Mouse (Mus musculus) WW6 (cell line): ENCODE measurements around the gene Gstp1.
"Not testable (repeated sequence)": the region's sequence is repeated elsewhere in the genome, so short reads cannot be mapped to it uniquely, and the experiment has no call there.

Experiments used
- DNase-seq: peaks from one replicate; pipeline ENCODE4 v3.0.0-alpha.2; 2013; ENCODE audit warnings: low read depth, low spot score

Gstp1 gene

GRCm38 (mm10) chr19:4037788-4038232, at the start of gene Gstp1:
Gene Gstp1 (minus strand): TSS chr19:4037985.
- no peak for DNase-seq

DNA sequence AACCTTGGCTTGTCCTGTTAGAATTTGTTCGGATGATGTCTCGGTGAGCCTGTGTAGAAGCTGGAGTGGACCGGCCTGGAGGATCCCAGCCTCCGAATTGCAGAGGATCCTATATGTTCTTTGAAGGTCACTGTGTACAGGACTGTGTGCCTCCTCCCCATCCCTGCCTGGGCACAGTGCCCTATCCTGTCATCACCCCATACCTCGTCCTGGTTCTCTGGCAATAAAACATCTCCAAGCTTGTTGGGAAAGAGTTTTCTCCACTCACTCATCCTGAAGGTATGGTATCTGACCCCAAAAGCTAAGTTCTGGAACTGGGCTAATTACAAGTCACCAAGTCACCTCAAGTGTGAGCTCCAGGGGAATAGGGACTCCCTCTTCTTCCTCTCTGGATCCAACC, 49.3 kb upstream of the Gstp1 start:
- no peak for DNase-seq

DNA sequence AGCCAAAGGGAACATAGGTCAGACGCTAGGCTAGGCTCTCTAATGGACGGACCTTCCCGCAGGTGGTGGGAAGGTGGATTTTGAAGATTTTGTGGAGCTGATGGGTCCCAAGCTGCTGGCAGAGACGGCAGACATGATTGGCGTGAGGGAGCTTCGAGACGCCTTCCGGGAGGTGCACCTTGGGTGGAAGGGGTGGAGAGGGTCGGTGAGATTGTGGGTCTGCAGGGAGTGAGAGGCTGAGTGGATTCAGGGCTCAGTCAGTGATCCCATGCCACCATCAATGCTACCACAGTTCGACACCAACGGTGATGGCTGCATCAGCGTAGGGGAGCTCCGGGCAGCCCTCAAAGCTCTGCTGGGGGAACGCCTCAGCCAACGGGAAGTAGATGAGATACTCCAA, 48.4 kb upstream of the Gstp1 start:
- DNase-seq: no peak

DNA sequence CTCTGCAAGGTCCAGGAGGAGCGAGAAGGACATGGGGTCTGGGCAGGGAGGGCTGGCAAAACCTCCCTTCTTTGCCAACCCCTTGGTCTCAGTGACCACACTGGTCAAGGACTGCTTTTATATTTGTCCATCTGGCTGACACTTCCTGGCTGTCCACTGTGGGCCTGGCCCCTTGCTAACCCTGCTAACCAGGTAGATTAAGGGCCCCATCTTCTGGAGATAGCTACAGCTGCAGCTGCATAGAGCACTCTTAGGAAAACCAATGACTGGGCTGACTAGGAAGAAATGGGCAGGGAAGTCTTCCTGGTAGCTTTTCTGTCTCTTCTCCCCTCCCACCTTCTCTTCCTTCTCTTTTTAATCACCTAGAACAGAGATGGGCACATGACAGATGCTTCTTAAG, 47.2 kb upstream of the Gstp1 start:
- no peak for DNase-seq

DNA sequence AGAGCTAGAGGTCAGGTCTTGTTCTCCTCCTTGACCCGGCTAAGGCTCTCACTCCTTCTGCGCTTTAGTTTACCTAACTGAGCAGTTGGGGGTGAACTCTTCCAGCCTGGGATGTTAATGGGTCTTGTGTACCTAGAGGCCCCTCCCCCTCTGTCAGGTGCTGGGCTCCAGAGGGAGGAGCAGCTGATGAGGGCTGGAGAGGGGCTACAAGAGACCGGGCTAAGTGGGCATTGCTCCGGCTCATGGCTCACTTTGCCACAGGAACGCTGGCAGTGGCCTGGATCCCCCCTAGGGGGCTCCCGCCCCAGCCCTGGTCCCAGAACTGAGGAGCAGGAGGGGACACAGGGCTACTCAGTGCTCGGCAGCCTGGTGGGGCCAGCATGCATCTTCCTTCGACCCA, 46.0 kb upstream of the Gstp1 start:
- no peak for DNase-seq

GRCm38 (mm10) chr19:4083316-4083715, 45.5 kb upstream of the Gstp1 start:
- DNase-seq: no peak

DNA sequence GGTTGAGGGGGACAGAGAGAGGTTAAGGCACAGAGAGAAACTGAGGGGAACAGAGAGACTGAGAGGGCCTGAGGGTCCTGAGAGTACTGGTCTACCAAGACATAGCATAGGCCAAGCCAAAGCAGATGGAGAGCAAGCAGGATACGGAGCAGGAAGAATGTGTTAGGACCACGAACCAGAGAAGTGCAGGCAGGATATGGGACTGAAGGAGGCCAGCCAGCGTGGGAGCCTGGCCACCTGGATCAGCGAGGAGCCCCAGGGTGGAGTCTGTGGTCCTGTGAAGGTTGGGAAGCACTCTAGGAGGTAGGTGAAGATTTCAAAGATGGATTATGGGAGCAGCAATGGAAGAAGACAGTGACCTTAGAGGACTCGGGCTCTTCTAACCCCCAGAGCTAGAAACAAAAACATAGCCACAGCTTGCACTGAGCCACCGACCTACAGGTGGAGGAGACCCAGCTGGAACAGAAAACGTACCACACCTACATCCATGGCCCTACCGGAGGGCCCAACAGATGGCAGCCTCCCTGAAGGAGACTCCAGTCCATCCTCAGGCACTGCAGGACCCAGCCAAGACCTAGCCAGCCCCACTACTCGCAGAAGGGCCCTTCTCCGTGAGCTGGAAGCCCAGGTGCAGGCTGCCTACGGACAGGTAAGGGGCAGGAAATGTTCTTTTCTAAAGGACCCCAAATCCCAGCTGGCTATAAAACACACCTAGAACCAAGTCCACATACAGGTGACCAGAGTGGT, 44.6 kb upstream of the Gstp1 start:
- DNase-seq: no peak

- DNase-seq: no peak
Observed at GRCm38 (mm10) chr19:4081394-4081793, 43.6 kb upstream of the Gstp1 start, which contains the start of gene Cabp2. Gene Cabp2 (plus strand): TSS chr19:4081578.

DNA sequence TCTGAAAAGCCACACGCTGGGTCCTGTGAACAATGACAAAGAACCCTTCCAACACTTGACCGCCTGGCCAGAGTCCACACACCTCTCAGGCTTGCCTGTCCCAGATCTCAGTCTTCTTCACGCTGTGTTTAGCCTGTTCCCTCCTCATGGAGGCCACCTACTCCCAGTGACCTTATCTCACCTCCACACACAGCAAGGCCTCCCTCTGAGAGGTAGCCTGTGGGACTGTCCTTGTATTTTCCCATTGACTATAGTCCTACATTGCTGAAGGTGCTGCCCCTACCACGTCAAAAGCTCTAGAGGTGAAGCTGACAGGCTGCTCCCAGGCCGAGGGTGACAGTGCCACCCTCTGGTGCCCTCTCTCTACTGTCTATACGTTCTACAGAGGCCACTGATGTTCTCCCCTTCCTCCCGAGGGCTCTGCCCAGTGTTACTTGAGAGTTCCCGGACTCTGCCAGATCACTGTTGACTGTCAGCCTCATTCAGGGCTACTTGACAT, 42.8 kb upstream of the Gstp1 start:
- no peak for DNase-seq

- DNase-seq: no peak
Observed at GRCm38 (mm10) chr19:4079594-4079993, 41.8 kb upstream of the Gstp1 start.

DNA sequence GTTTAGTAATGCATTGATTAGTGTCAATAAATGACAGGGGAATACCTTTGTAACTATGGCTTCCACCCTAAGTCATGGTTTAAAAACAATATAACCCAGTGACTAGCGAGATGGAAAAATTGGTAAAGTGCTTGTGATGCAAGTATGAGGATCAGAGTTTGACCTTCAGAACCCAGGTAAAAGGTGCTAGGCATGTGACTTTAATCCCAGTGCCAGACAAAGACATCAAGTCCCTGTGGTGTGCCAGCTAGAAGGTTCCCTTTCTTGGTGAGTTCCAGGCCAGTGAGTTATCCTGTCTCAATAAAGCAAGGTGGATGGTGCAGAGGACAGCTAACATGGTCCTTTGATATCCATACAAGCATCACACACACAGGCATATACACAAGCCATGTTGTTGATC, 37.7 kb upstream of the Gstp1 start:
- no peak for DNase-seq

GRCm38 (mm10) chr19:4072706-4073424, 35.1 kb upstream of the Gstp1 start:
- DNase-seq: no peak

DNA sequence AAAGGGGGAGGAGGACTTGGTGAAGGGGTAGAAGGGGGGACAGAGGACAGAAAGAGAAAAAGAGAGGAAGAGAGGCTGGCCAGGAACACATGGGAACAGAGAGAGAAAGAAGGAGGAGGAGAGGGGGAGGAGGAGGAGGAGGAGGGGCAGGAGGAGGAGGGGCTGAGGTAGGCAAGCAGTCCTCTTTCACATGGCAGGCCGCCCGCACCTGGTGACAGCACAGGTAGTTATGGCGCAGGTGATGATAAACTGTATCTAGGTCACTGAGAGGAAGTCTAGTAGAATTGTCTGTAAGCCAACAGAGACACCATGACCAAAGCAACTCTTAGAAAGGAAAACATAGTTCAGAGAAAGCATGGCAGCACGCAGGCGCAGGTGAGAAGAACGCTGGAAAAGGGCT, 33.6 kb upstream of the Gstp1 start:
- no peak for DNase-seq

DNA sequence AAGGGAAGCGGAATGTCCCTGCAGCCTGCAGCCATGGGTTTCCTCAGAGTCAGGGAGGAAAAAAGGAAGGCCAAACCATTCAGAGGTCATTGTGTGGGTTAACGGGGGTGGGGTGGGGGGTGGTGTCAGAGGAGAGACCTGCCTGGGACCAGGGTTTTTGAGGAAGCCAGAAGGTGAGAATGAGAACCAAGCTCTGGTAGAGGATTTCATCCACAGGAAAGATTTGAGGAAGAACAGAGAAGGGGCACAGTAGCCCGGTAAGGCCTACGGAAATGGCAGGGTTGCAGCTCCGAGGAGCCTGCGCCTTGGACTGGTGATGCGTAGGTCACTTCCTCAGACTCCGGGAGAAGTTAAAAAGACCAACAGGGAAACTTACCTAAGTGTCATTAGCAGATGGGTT, 33.0 kb upstream of the Gstp1 start:
- no peak for DNase-seq

GRCm38 (mm10) chr19:4070311-4070710, 32.5 kb upstream of the Gstp1 start:
- no peak for DNase-seq

DNA sequence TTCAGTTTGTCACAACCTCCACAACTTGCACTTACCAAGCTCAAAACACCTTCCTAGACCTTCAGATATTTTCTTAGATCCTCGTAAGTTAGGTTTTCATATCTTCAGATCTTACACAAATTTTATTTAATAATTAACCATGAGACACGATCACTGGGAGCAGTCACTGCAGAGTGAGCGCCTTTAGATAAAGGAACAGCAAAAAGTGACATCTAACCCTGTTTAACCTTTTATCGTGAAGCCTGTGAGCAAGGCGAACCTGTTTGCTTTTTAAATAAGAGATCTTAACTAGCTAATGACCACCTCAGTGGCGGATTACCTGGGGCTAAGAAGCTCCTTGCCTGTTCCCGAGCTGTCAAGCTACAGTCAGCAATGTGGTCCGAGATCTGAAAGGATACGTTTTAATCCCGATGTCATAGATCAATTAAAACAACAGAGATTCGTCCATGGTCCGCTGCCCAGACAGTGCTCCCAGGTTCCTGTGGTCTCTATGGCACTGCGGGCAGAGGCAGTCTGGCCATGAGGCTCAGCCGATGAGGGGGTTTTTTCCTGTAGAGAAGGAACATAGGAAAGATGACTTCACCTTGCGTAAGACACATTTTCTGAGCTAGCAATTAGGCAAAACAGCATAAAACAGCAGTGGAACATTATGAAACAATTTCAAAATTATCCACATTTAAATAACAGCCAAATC, 31.1 kb upstream of the Gstp1 start:
- no peak for DNase-seq

GRCm38 (mm10) chr19:4068242-4068641, 30.5 kb upstream of the Gstp1 start:
- DNase-seq: not testable (repeated sequence)

- DNase-seq: no peak
Observed at GRCm38 (mm10) chr19:4066877-4067276, 29.1 kb upstream of the Gstp1 start.

GRCm38 (mm10) chr19:4066280-4066679, 28.5 kb upstream of the Gstp1 start:
- DNase-seq: no peak

GRCm38 (mm10) chr19:4064501-4064900, 26.7 kb upstream of the Gstp1 start:
- DNase-seq: not testable (repeated sequence)

GRCm38 (mm10) chr19:4063357-4063756, 25.6 kb upstream of the Gstp1 start:
- DNase-seq: not testable (repeated sequence)

DNA sequence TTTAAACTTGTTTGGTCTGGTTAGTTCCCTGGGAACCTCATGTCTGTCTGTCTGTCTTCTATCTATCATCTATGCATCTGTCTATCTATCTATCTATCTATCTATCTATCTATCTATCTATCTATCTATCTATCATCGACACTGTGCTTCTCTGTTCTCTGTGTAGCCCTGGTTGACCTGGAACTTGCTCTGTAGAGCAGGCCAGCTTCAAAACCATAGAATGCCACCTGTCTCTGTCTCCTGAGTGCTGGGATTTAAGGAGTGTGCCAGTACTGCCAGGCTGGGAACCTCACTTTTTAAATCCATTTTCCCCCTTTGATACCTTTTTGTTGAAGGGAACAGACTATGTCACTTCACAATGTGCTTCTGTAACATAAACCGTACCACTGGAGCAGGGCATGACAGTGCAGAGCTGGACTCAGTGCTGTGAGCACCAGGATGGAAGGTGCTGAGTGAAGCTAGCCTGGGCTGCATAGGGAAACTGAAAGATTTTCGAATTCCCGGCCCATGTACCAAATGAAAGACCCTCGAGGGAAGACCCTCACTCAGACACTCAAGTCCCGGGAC, 23.2 kb upstream of the Gstp1 start:
- no peak for DNase-seq
